Mouse (Mus musculus) liver, embryonic 14.5 days (tissue): Measurements from ENCODE around the gene Evi5. TPM values are rescaled to one million over a fixed set of nuclear protein-coding genes. Genes with fewer than 3 reads are reported as not detected.

Source experiments
- ATAC-seq: fragments of 200-750 bp; cut with Nextera tagmentation; 2 replicates; pipeline ENCODE4 v1.8.0; 2017; ENCODE audit warnings: moderate number of reproducible peaks, mild to moderate bottlenecking, moderate library complexity; ENCODE audit not compliant: insufficient read depth
- DNase-seq, 3 experiments: peaks; one replicate each; pipeline ENCODE4 v3.0.0-alpha.2; 2012 to 2013; ENCODE audit warnings: low read depth in 3 of 3, low spot score in 3 of 3
- H3K27ac ChIP-seq: fragments of 300-500 bp; sonication (generic); 2 replicates; pipeline ENCODE4 v1.5.1; 2014; ENCODE audit warnings: moderate library complexity, mild to moderate bottlenecking, control low read depth, inconsistent platforms
- H3K27me3 ChIP-seq: fragments of 300-500 bp; sonication (generic); 2 replicates; pipeline ENCODE4 v1.6.1; 2014; ENCODE audit warnings: mild to moderate bottlenecking, low read length, moderate library complexity; ENCODE audit not compliant: control insufficient read depth, insufficient read depth
- H3K36me3 ChIP-seq: fragments of 300-500 bp; sonication (generic); replicated peaks from 2 replicates; pipeline ENCODE4 v1.6.1; 2014; ENCODE audit warnings: low read depth; ENCODE audit not compliant: control insufficient read depth, insufficient read depth
- H3K4me1 ChIP-seq, 2 experiments: fragments of 200-500 bp in 1 of 2; fragments of 300-500 bp in 1 of 2; sonication (generic) in 1 of 2; replicated peaks; 2 replicates each; pipeline ENCODE4 v1.6.1; 2012 to 2014; ENCODE audit warnings: antibody characterized with exemption in 1 of 2, inconsistent platforms in 1 of 2, low read length in 1 of 2; ENCODE audit not compliant: control insufficient read depth in 2 of 2, insufficient read depth in 2 of 2
- H3K4me2 ChIP-seq: fragments of 300-500 bp; sonication (generic); 2 replicates; pipeline ENCODE4 v1.6.1; 2014; ENCODE audit warnings: low read depth, mild to moderate bottlenecking, control low read depth, moderate library complexity
- H3K4me3 ChIP-seq, 2 experiments: fragments of 200-500 bp in 1 of 2; fragments of 300-500 bp in 1 of 2; sonication (generic) in 1 of 2; 2 replicates each; pipeline ENCODE4 v1.5.1; 2012 to 2014; ENCODE audit warnings: low read depth in 2 of 2, low read length in 2 of 2, mild to moderate bottlenecking in 2 of 2, control low read depth in 1 of 2, inconsistent platforms in 1 of 2, moderate library complexity in 1 of 2; ENCODE audit not compliant: insufficient read depth in 1 of 2
- H3K9ac ChIP-seq: fragments of 300-500 bp; sonication (generic); replicated peaks from 2 replicates; pipeline ENCODE4 v1.6.1; 2014; ENCODE audit warnings: mild to moderate bottlenecking, control low read depth, moderate library complexity
- H3K9me3 ChIP-seq: fragments of 300-500 bp; sonication (generic); 2 replicates; pipeline ENCODE4 v1.6.1; 2016; ENCODE audit warnings: low read length, mixed read lengths; ENCODE audit not compliant: control insufficient read depth
- CTCF ChIP-seq: IDR thresholded peaks from 2 replicates; pipeline ENCODE4 v1.5.1; 2016; ENCODE audit warnings: antibody characterized with exemption, low read depth, control low read depth
- EP300 ChIP-seq: IDR thresholded peaks from 2 replicates; pipeline ENCODE4 v1.6.1; 2016; ENCODE audit warnings: antibody characterized with exemption, low read depth
- WGBS: fragments of 180-500 bp; shearing (Covaris S2); extraction: QIAGEN DNeasy Blood & Tissue Kit; methylation state at CpG from one replicate; pipeline ENCODE4 v1.1.7; 2014; ENCODE audit not compliant: insufficient replicate concordance; 5-methylcytosine and 5-hydroxymethylcytosine counted together
- polyA plus RNA-seq, 2 experiments: library from polyadenylated mRNA; depleted of rRNA in 1 of 2; stranded (reverse) in 1 of 2; unstranded in 1 of 2; fragments of >200 nt; fragmentation: Nextera tagmentation in 1 of 2; extraction: Ambion mirVana in 1 of 2; gene quantifications; 2 replicates each; pipeline versions ENCODE4 v1.2.1 to v1.2.3; 2012 to 2014

Gene Evi5
- polyA plus RNA-seq, 2 experiments, result 22.7 to 41.4 TPM

- no peak for ATAC-seq
- Histone ChIP-seq H3K27ac (no peak overlapping the region), H3K4me2 (no peak overlapping the region), H3K9ac (no peak overlapping the region), H3K36me3 (peaks cover 75% of the 10 kb centered on the region), H3K27me3 (no peaks in the 10 kb centered on the region), H3K4me3 (no peak overlapping the region), H3K4me1 (no peaks in the 10 kb centered on the region), H3K9me3 (no peaks in the 10 kb centered on the region)
- TF ChIP-seq EP300, result no peak
- TF ChIP-seq CTCF, result no peak
- WGBS, result 93% methylated on average over 2 of the region's 2 CpGs
- no peak for DNase-seq
Observed at GRCm38 (mm10) chr5:107814651-107815050, 60.3 kb downstream of the Evi5 start.

GRCm38 (mm10) chr5:107807496-107807895, 67.4 kb downstream of the Evi5 start:
- Histone ChIP-seq H3K36me3 (peaks cover 31% of the 10 kb centered on the region), H3K4me2 (no peak overlapping the region), H3K9me3 (no peaks in the 10 kb centered on the region), H3K4me1 (no peaks in the 10 kb centered on the region), H3K27ac (no peak overlapping the region), H3K4me3 (no peak overlapping the region), H3K27me3 (no peaks in the 10 kb centered on the region), H3K9ac (no peak overlapping the region)
- WGBS, result 88% methylated on average over 4 of the region's 4 CpGs
- DNase-seq (no peak), ATAC-seq (no peak)
- TF ChIP-seq CTCF (no peak), EP300 (no peak)

GRCm38 (mm10) chr5:107802621-107803020, 72.3 kb downstream of the Evi5 start:
- peaks cover 23% of the 10 kb centered on the region for H3K36me3 ChIP-seq
- H3K4me2 ChIP-seq, result no peak overlapping the region
- H3K27me3 ChIP-seq, result no peaks in the 10 kb centered on the region
- ATAC-seq (no peak), DNase-seq (no peak)
- TF ChIP-seq CTCF, result no peak
- TF ChIP-seq EP300, result no peak
- no peak overlapping the region for H3K4me3 ChIP-seq
- no peaks in the 10 kb centered on the region for H3K9me3 ChIP-seq
- no peak overlapping the region for H3K27ac ChIP-seq
- no peaks in the 10 kb centered on the region for H3K4me1 ChIP-seq
- H3K9ac ChIP-seq, result no peak overlapping the region

GRCm38 (mm10) chr5:107801234-107801633, 73.7 kb downstream of the Evi5 start:
- H3K9me3 ChIP-seq, result no peaks in the 10 kb centered on the region
- H3K4me3 ChIP-seq, result no peak overlapping the region
- peaks cover 30% of the 10 kb centered on the region for H3K36me3 ChIP-seq
- TF ChIP-seq EP300 (no peak), CTCF (no peak)
- H3K27me3 ChIP-seq, result no peaks in the 10 kb centered on the region
- H3K27ac ChIP-seq, result no peak overlapping the region
- ATAC-seq (no peak), DNase-seq (no peak)
- no peaks in the 10 kb centered on the region for H3K4me1 ChIP-seq
- H3K4me2 ChIP-seq, result no peak overlapping the region
- 81% methylated on average over 2 of the region's 2 CpGs for WGBS
- H3K9ac ChIP-seq, result no peak overlapping the region

GRCm38 (mm10) chr5:107798290-107798689, 76.6 kb downstream of the Evi5 start:
- Histone ChIP-seq H3K4me2 (no peak overlapping the region), H3K27ac (no peak overlapping the region), H3K4me3 (no peak overlapping the region), H3K9me3 (no peaks in the 10 kb centered on the region), H3K27me3 (no peaks in the 10 kb centered on the region), H3K9ac (no peak overlapping the region), H3K36me3 (peaks cover 46% of the 10 kb centered on the region), H3K4me1 (no peaks in the 10 kb centered on the region)
- no peak for ATAC-seq
- DNase-seq, result no peak
- WGBS, result 87% methylated on average over 6 of the region's 6 CpGs
- TF ChIP-seq EP300 (no peak), CTCF (no peak)
